Mouse (Mus musculus) ES-Bruce4 (cell line): ENCODE results near the gene Olfr975.

Experiments
- CTCF ChIP-seq: IDR thresholded peaks from one replicate; pipeline ENCODE4 v1.8.1; 2011; ENCODE audit warnings: low read depth, low read length
- EP300 ChIP-seq: IDR thresholded peaks from 2 replicates; pipeline ENCODE4 v1.6.1; 2011; ENCODE audit warnings: low read depth, low read length; ENCODE audit not compliant: insufficient read depth
- POLR2A ChIP-seq: IDR thresholded peaks from one replicate; pipeline ENCODE4 v1.8.1; 2011; ENCODE audit warnings: low read length; ENCODE audit not compliant: insufficient read depth

- TF ChIP-seq POLR2A, result no peak
- TF ChIP-seq CTCF, result no peak
- no peak for TF ChIP-seq EP300
Observed at GRCm38 (mm10) chr9:39907036-39907435, 44.8 kb downstream of the Olfr975 start, which contains the start of gene Olfr229.
